Mouse (Mus musculus): ENCODE data around the gene Elf2. TPM values are rescaled to one million over a fixed set of nuclear protein-coding genes. Genes with fewer than 3 reads are reported as not detected.

Gene Elf2
- polyA plus RNA-seq, 1 experiment from 2014 or later = 28.1 TPM

GRCm38 (mm10) chr3:51377878-51378664, 37.6 kb upstream of the Elf2 start:
- no peak overlapping the region for H3K9ac ChIP-seq (replicated peaks; ENCODE audit: low read depth, low read length)
- no peak overlapping the region for H3K4me3 ChIP-seq (ENCODE audit: low read depth, low read length)
- H3K36me3 ChIP-seq (ENCODE audit: control insufficient read depth, insufficient read depth, low read length) = no peaks in the 10 kb centered on the region
- no peak overlapping the region for H3K27ac ChIP-seq (ENCODE audit: low read depth, low read length)
- no peaks in the 10 kb centered on the region for H3K27me3 ChIP-seq (ENCODE audit: control insufficient read depth, insufficient read depth, low read length)
- no peaks in the 10 kb centered on the region for H3K4me1 ChIP-seq (ENCODE audit: control insufficient read depth, insufficient read depth, low read length)
- no peaks in the 10 kb centered on the region for H3K9me3 ChIP-seq (ENCODE audit: control insufficient read depth, low read length)
- 55% methylated on average over 31 of the region's 31 CpGs for WGBS
- ATAC-seq (ENCODE audit: low read depth) = no peak
- H3K4me2 ChIP-seq (ENCODE audit: low read depth, low read length) = peak overlapping the region; percentile 30; the same call in 1 of the 2 replicates

GRCm38 (mm10) chr3:51375307-51376265, 35.1 kb upstream of the Elf2 start:
- ATAC-seq (ENCODE audit: low read depth) = no peak
- WGBS = 87% methylated on average over 19 of the region's 19 CpGs
- H3K27ac ChIP-seq (ENCODE audit: low read depth, low read length) = no peak overlapping the region
- H3K27me3 ChIP-seq (ENCODE audit: control insufficient read depth, insufficient read depth, low read length) = no peaks in the 10 kb centered on the region
- H3K9ac ChIP-seq (replicated peaks; ENCODE audit: low read depth, low read length) = no peak overlapping the region
- no peak overlapping the region for H3K4me2 ChIP-seq (ENCODE audit: low read depth, low read length)
- no peaks in the 10 kb centered on the region for H3K36me3 ChIP-seq (ENCODE audit: control insufficient read depth, insufficient read depth, low read length)
- H3K4me1 ChIP-seq (ENCODE audit: control insufficient read depth, insufficient read depth, low read length) = no peaks in the 10 kb centered on the region
- no peak overlapping the region for H3K4me3 ChIP-seq (ENCODE audit: low read depth, low read length)
- no peaks in the 10 kb centered on the region for H3K9me3 ChIP-seq (ENCODE audit: control insufficient read depth, low read length)

GRCm38 (mm10) chr3:51373544-51373943, 33.1 kb upstream of the Elf2 start:
- no peak for ATAC-seq (ENCODE audit: low read depth)
- no peaks in the 10 kb centered on the region for H3K9me3 ChIP-seq (ENCODE audit: control insufficient read depth, low read length)
- WGBS = 82% methylated on average over 5 of the region's 5 CpGs

GRCm38 (mm10) chr3:51372883-51373282, 32.4 kb upstream of the Elf2 start:
- H3K36me3 ChIP-seq (ENCODE audit: control insufficient read depth, insufficient read depth, low read length) = no peaks in the 10 kb centered on the region
- H3K9me3 ChIP-seq (ENCODE audit: control insufficient read depth, low read length) = no peaks in the 10 kb centered on the region
- H3K27ac ChIP-seq (ENCODE audit: low read depth, low read length) = no peak overlapping the region
- ATAC-seq (ENCODE audit: low read depth) = no peak
- H3K27me3 ChIP-seq (ENCODE audit: control insufficient read depth, insufficient read depth, low read length) = no peaks in the 10 kb centered on the region
- WGBS = 71% methylated on average over 5 of the region's 5 CpGs
- H3K4me1 ChIP-seq (ENCODE audit: control insufficient read depth, insufficient read depth, low read length) = no peaks in the 10 kb centered on the region
- no peak overlapping the region for H3K4me2 ChIP-seq (ENCODE audit: low read depth, low read length)
- H3K4me3 ChIP-seq (ENCODE audit: low read depth, low read length) = no peak overlapping the region
- no peak overlapping the region for H3K9ac ChIP-seq (replicated peaks; ENCODE audit: low read depth, low read length)

More at GRCm38 (mm10) chr3:51373544-51373943, 33.1 kb upstream of the Elf2 start:
- H3K27ac ChIP-seq (ENCODE audit: low read depth, low read length) = no peak overlapping the region
- H3K27me3 ChIP-seq (ENCODE audit: control insufficient read depth, insufficient read depth, low read length) = no peaks in the 10 kb centered on the region
- H3K4me2 ChIP-seq (ENCODE audit: low read depth, low read length) = no peak overlapping the region
- no peak overlapping the region for H3K9ac ChIP-seq (replicated peaks; ENCODE audit: low read depth, low read length)
- no peaks in the 10 kb centered on the region for H3K4me1 ChIP-seq (ENCODE audit: control insufficient read depth, insufficient read depth, low read length)
- no peaks in the 10 kb centered on the region for H3K36me3 ChIP-seq (ENCODE audit: control insufficient read depth, insufficient read depth, low read length)
- H3K4me3 ChIP-seq (ENCODE audit: low read depth, low read length) = no peak overlapping the region

- no peak overlapping the region for H3K9ac ChIP-seq (replicated peaks; ENCODE audit: low read depth, low read length)
- H3K36me3 ChIP-seq (ENCODE audit: control insufficient read depth, insufficient read depth, low read length) = no peaks in the 10 kb centered on the region
- no peak overlapping the region for H3K4me3 ChIP-seq (ENCODE audit: low read depth, low read length)
- no peaks in the 10 kb centered on the region for H3K4me1 ChIP-seq (ENCODE audit: control insufficient read depth, insufficient read depth, low read length)
- H3K27me3 ChIP-seq (ENCODE audit: control insufficient read depth, insufficient read depth, low read length) = no peaks in the 10 kb centered on the region
- no peak for ATAC-seq (ENCODE audit: low read depth)
- 74% methylated on average over 2 of the region's 2 CpGs for WGBS
- no peaks in the 10 kb centered on the region for H3K9me3 ChIP-seq (ENCODE audit: control insufficient read depth, low read length)
- no peak overlapping the region for H3K4me2 ChIP-seq (ENCODE audit: low read depth, low read length)
- H3K27ac ChIP-seq (ENCODE audit: low read depth, low read length) = no peak overlapping the region
Measured at GRCm38 (mm10) chr3:51371826-51372225, 31.4 kb upstream of the Elf2 start.

- H3K4me2 ChIP-seq (ENCODE audit: low read depth, low read length) = no peak overlapping the region
- H3K9ac ChIP-seq (replicated peaks; ENCODE audit: low read depth, low read length) = no peak overlapping the region
- H3K4me1 ChIP-seq (ENCODE audit: control insufficient read depth, insufficient read depth, low read length) = peaks cover 5% of the 10 kb centered on the region; the same call in 1 of the 2 replicates
- no peak overlapping the region for H3K27ac ChIP-seq (ENCODE audit: low read depth, low read length)
- 73% methylated on average over 4 of the region's 4 CpGs for WGBS
- H3K4me3 ChIP-seq (ENCODE audit: low read depth, low read length) = no peak overlapping the region
- H3K36me3 ChIP-seq (ENCODE audit: control insufficient read depth, insufficient read depth, low read length) = no peaks in the 10 kb centered on the region
- no peaks in the 10 kb centered on the region for H3K27me3 ChIP-seq (ENCODE audit: control insufficient read depth, insufficient read depth, low read length)
- no peak for ATAC-seq (ENCODE audit: low read depth)
- H3K9me3 ChIP-seq (ENCODE audit: control insufficient read depth, low read length) = no peaks in the 10 kb centered on the region
Measured at GRCm38 (mm10) chr3:51368011-51368410, 27.5 kb upstream of the Elf2 start.

- Histone ChIP-seq H3K9ac (replicated peaks; ENCODE audit: low read depth, low read length) (no peak overlapping the region), H3K9me3 (ENCODE audit: control insufficient read depth, low read length) (no peaks in the 10 kb centered on the region), H3K4me3 (ENCODE audit: low read depth, low read length) (no peak overlapping the region), H3K4me1 (ENCODE audit: control insufficient read depth, insufficient read depth, low read length) (peaks cover 5% of the 10 kb centered on the region; the same call in 1 of the 2 replicates), H3K27me3 (ENCODE audit: control insufficient read depth, insufficient read depth, low read length) (no peaks in the 10 kb centered on the region), H3K36me3 (ENCODE audit: control insufficient read depth, insufficient read depth, low read length) (no peaks in the 10 kb centered on the region), H3K27ac (ENCODE audit: low read depth, low read length) (no peak overlapping the region), H3K4me2 (ENCODE audit: low read depth, low read length) (no peak overlapping the region)
- 60% methylated on average over 4 of the region's 4 CpGs for WGBS
- no peak for ATAC-seq (ENCODE audit: low read depth)
Measured at GRCm38 (mm10) chr3:51366926-51367325, 26.5 kb upstream of the Elf2 start.

GRCm38 (mm10) chr3:51365517-51365882, 25.0 kb upstream of the Elf2 start:
- 9% methylated on average over 3 of the region's 3 CpGs for WGBS
- peaks cover 5% of the 10 kb centered on the region; the same call in 1 of the 2 replicates for H3K4me1 ChIP-seq (ENCODE audit: control insufficient read depth, insufficient read depth, low read length)
- H3K36me3 ChIP-seq (ENCODE audit: control insufficient read depth, insufficient read depth, low read length) = no peaks in the 10 kb centered on the region
- H3K27ac ChIP-seq (ENCODE audit: low read depth, low read length) = no peak overlapping the region
- no peaks in the 10 kb centered on the region for H3K27me3 ChIP-seq (ENCODE audit: control insufficient read depth, insufficient read depth, low read length)
- H3K9ac ChIP-seq (replicated peaks; ENCODE audit: low read depth, low read length) = peak overlapping the region; percentile 35; the same call in 1 of the 2 replicates
- no peaks in the 10 kb centered on the region for H3K9me3 ChIP-seq (ENCODE audit: control insufficient read depth, low read length)
- peak overlapping the region; percentile 37; the same call in 1 of the 2 replicates for H3K4me3 ChIP-seq (ENCODE audit: low read depth, low read length)
- ATAC-seq (ENCODE audit: low read depth) = no peak
- peak overlapping the region; percentile 60 for H3K4me2 ChIP-seq (ENCODE audit: low read depth, low read length)
